Mouse (Mus musculus) CH12.LX (cell line): ENCODE data around the gene Drc7. TPM values are rescaled to one million over a fixed set of nuclear protein-coding genes. Genes with fewer than 3 reads are reported as not detected.

Experiments used
- DNase-seq: peaks from one replicate; pipeline ENCODE4 v3.0.0-alpha.2; 2013; ENCODE audit errors: extremely low read depth
- H3K27ac ChIP-seq: 2 replicates; pipeline ENCODE4 v1.5.1; 2012; ENCODE audit warnings: low read depth, mild to moderate bottlenecking, control low read depth, moderate library complexity; ENCODE audit not compliant: insufficient read depth
- H3K27me3 ChIP-seq: replicated peaks from 2 replicates; pipeline ENCODE3; 2012; ENCODE audit warnings: inconsistent platforms
- H3K36me3 ChIP-seq, 2 experiments: replicated peaks in 1 of 2; 2 replicates each; pipeline versions ENCODE3 to v1.6.1; 2012; ENCODE audit warnings: inconsistent platforms in 1 of 2, low read length in 1 of 2, mild to moderate bottlenecking in 1 of 2, mixed read lengths in 1 of 2, moderate library complexity in 1 of 2; ENCODE audit not compliant: control insufficient read depth in 1 of 2, insufficient read depth in 1 of 2
- H3K4me1 ChIP-seq, 2 experiments: 2 replicates each; pipeline ENCODE4 v1.6.1; 2012; ENCODE audit warnings: inconsistent platforms in 1 of 2, moderate library complexity in 1 of 2; ENCODE audit not compliant: insufficient read depth in 2 of 2, control insufficient read depth in 1 of 2
- H3K4me2 ChIP-seq: 2 replicates; pipeline ENCODE4 v1.6.1; 2012; ENCODE audit warnings: low read depth, mild to moderate bottlenecking, control low read depth; ENCODE audit not compliant: poor library complexity, insufficient read depth, severe bottlenecking
- H3K4me3 ChIP-seq, 3 experiments: fragments of 150-350 bp in 1 of 3; sonication (generic) in 1 of 3; replicated peaks in 1 of 3; 2 replicates each; pipeline versions ENCODE3 to v1.5.1; 2011 to 2012; ENCODE audit warnings: low read depth in 2 of 3, low read length in 2 of 3, mild to moderate bottlenecking in 2 of 3, moderate library complexity in 2 of 3, control low read depth in 1 of 3, improper control_type of control experiment in 1 of 3, inconsistent platforms in 1 of 3, mixed read lengths in 1 of 3; ENCODE audit not compliant: poor library complexity in 1 of 3
- H3K79me2 ChIP-seq: replicated peaks from 2 replicates; pipeline ENCODE4 v1.6.1; 2012; ENCODE audit warnings: mild to moderate bottlenecking, moderate library complexity; ENCODE audit not compliant: control insufficient read depth, poor library complexity, insufficient read depth, severe bottlenecking; ENCODE audit errors: extremely low read depth
- H3K9ac ChIP-seq: 2 replicates; pipeline ENCODE4 v1.6.1; 2012; ENCODE audit warnings: low read depth, mild to moderate bottlenecking, control low read depth, moderate library complexity; ENCODE audit not compliant: insufficient read depth
- H3K9me3 ChIP-seq: replicated peaks from 2 replicates; pipeline ENCODE3; 2012; ENCODE audit warnings: low read length, inconsistent platforms, mixed read lengths
- BHLHE40 ChIP-seq: IDR thresholded peaks from 2 replicates; pipeline ENCODE4 v1.6.1; 2011; ENCODE audit warnings: mild to moderate bottlenecking, low read depth, low read length, improper control_type of control experiment
- CHD1 ChIP-seq: IDR thresholded peaks from 2 replicates; pipeline ENCODE4 v1.6.1; 2012; ENCODE audit warnings: low read depth, low read length, improper control_type of control experiment, inconsistent platforms
- CTCF ChIP-seq, 2 experiments: IDR thresholded peaks in 1 of 2; conservative IDR thresholded peaks in 1 of 2; 2 replicates each; pipeline ENCODE4 v1.5.1; 2011 to 2012; ENCODE audit warnings: low read depth in 2 of 2, low read length in 2 of 2, improper control_type of control experiment in 1 of 2, inconsistent platforms in 1 of 2, mild to moderate bottlenecking in 1 of 2, moderate library complexity in 1 of 2
- E2F4 ChIP-seq: IDR thresholded peaks from 2 replicates; pipeline ENCODE4 v1.6.1; 2011; ENCODE audit warnings: low read depth, low read length, improper control_type of control experiment; ENCODE audit not compliant: insufficient replicate concordance
- ELF1 ChIP-seq: IDR thresholded peaks from 2 replicates; pipeline ENCODE4 v1.6.1; 2014; ENCODE audit warnings: low read depth, mild to moderate bottlenecking, inconsistent platforms, low read length, improper control_type of control experiment
- ETS1 ChIP-seq: conservative IDR thresholded peaks from 2 replicates; pipeline ENCODE4 v1.6.1; 2012; ENCODE audit warnings: low read depth, mild to moderate bottlenecking, inconsistent platforms, low read length, improper control_type of control experiment, moderate library complexity
- HCFC1 ChIP-seq: IDR thresholded peaks from 2 replicates; pipeline ENCODE4 v1.6.1; 2012; ENCODE audit warnings: low read depth, mild to moderate bottlenecking, inconsistent platforms, low read length, improper control_type of control experiment
- JUN ChIP-seq: IDR thresholded peaks from 2 replicates; pipeline ENCODE4 v1.6.1; 2011; ENCODE audit warnings: low read depth, mild to moderate bottlenecking, low read length, improper control_type of control experiment, moderate library complexity; ENCODE audit not compliant: insufficient read depth
- JUND ChIP-seq: conservative IDR thresholded peaks from 2 replicates; pipeline ENCODE4 v1.6.1; 2011; ENCODE audit warnings: low read depth, low read length, improper control_type of control experiment
- KAT2A ChIP-seq: IDR thresholded peaks from 2 replicates; pipeline ENCODE4 v1.6.1; 2012; ENCODE audit warnings: low read length, improper control_type of control experiment, inconsistent platforms; ENCODE audit not compliant: insufficient replicate concordance
- MAFK ChIP-seq: IDR thresholded peaks from 2 replicates; pipeline ENCODE4 v1.6.1; 2011; ENCODE audit warnings: low read length, improper control_type of control experiment; ENCODE audit not compliant: insufficient replicate concordance
- MXI1 ChIP-seq: IDR thresholded peaks from 2 replicates; pipeline ENCODE4 v1.6.1; 2011; ENCODE audit warnings: mild to moderate bottlenecking, low read depth, low read length, improper control_type of control experiment
- MYC ChIP-seq: IDR thresholded peaks from 2 replicates; pipeline ENCODE4 v1.6.1; 2011; ENCODE audit warnings: low read depth, mild to moderate bottlenecking, improper control_type of control experiment, low read length
- PAX5 ChIP-seq: IDR thresholded peaks from 2 replicates; pipeline ENCODE4 v1.6.1; 2012; ENCODE audit warnings: low read length, inconsistent platforms, mixed read lengths
- POLR2A ChIP-seq: IDR thresholded peaks from 2 replicates; pipeline ENCODE4 v1.6.1; 2011; ENCODE audit warnings: low read depth, mild to moderate bottlenecking, improper control_type of control experiment, low read length
- RAD21 ChIP-seq: IDR thresholded peaks from 2 replicates; pipeline ENCODE4 v1.6.1; 2011; ENCODE audit warnings: low read depth, mild to moderate bottlenecking, low read length, improper control_type of control experiment, moderate library complexity
- RCOR1 ChIP-seq: conservative IDR thresholded peaks from 2 replicates; pipeline ENCODE4 v1.6.1; 2012; ENCODE audit warnings: low read depth, mild to moderate bottlenecking, inconsistent platforms, low read length, improper control_type of control experiment
- SMC3 ChIP-seq: IDR thresholded peaks from 2 replicates; pipeline ENCODE4 v1.6.1; 2011; ENCODE audit warnings: low read depth, low read length, improper control_type of control experiment
- TBP ChIP-seq: conservative IDR thresholded peaks from 2 replicates; pipeline ENCODE4 v1.6.1; 2011; ENCODE audit warnings: low read depth, low read length, improper control_type of control experiment
- TCF12 ChIP-seq: IDR thresholded peaks from 2 replicates; pipeline ENCODE4 v1.6.1; 2014; ENCODE audit warnings: low read depth, mild to moderate bottlenecking, inconsistent platforms, low read length, improper control_type of control experiment
- UBTF ChIP-seq: IDR thresholded peaks from 2 replicates; pipeline ENCODE4 v1.6.1; 2012; ENCODE audit warnings: low read depth, mild to moderate bottlenecking, inconsistent platforms, low read length, improper control_type of control experiment, moderate library complexity
- USF1 ChIP-seq: IDR thresholded peaks from 2 replicates; pipeline ENCODE4 v1.6.1; 2014; ENCODE audit warnings: low read depth, mild to moderate bottlenecking, inconsistent platforms, low read length, improper control_type of control experiment
- USF2 ChIP-seq: conservative IDR thresholded peaks from 2 replicates; pipeline ENCODE4 v1.6.1; 2011; ENCODE audit warnings: low read depth, low read length, improper control_type of control experiment
- ZC3H11A ChIP-seq: IDR thresholded peaks from 2 replicates; pipeline ENCODE4 v1.6.1; 2012; ENCODE audit warnings: low read depth, mild to moderate bottlenecking, inconsistent platforms, low read length, improper control_type of control experiment
- ZMIZ1 ChIP-seq: IDR thresholded peaks from 2 replicates; pipeline ENCODE4 v1.6.1; 2012; ENCODE audit warnings: low read depth, mild to moderate bottlenecking, inconsistent platforms, low read length, improper control_type of control experiment
- dilution Hi-C: fragments of 300-500 bp; cut with MboI; formaldehyde crosslinking; loops from 2 replicates; pipeline ENCODE4 v1.14.3; 2020; ENCODE audit warnings: low sequenced_read_pairs; ENCODE audit not compliant: extremely low pct_unique_long_range_greater_than_20kb, extremely low pct_ligation_motif_present
- in situ Hi-C: fragments of 300-500 bp; cut with MboI; formaldehyde crosslinking; loops from 3 replicates; pipeline ENCODE4 v1.14.3; 2019; ENCODE audit warnings: low sequenced_read_pairs, low pct_ligation_motif_present, low pct_unique_long_range_greater_than_20kb, mixed read lengths
- polyA plus RNA-seq: library from polyadenylated mRNA; unstranded; fragments of >175 nt; gene quantifications from 2 replicates; pipeline ENCODE4 v1.2.1, GENCODE M21; 2012; ENCODE audit warnings: low read depth; ENCODE audit not compliant: insufficient read length
- total RNA-seq, 2 experiments: library from RNA; depleted of rRNA; stranded (reverse); fragments of 300-350 nt in 1 of 2; fragments of >200 nt in 1 of 2; gene quantifications; 2 replicates each; pipeline ENCODE4 v1.2.3; 2012 to 2014

Drc7 gene
- total and polyA plus RNA-seq, 3 experiments = not detected

- dilution Hi-C loops = no loop called here
- Histone ChIP-seq H3K4me2 (no peak overlapping the region), H3K27me3 (peaks cover 53% of the 10 kb centered on the region), H3K4me1 (no peaks in the 10 kb centered on the region), H3K4me3 (no peak overlapping the region), H3K36me3 (peaks cover 0 to 2% of the 10 kb centered on the region in 2 experiments), H3K79me2 (no peaks in the 10 kb centered on the region), H3K27ac (no peak overlapping the region), H3K9me3 (no peaks in the 10 kb centered on the region), H3K9ac (no peak overlapping the region)
- no peak for DNase-seq
- TF ChIP-seq USF2 (no peak), USF1 (no peak), JUND (no peak), CTCF (conservative IDR thresholded peaks at IDR 0.05 in 1 of 2, IDR thresholded peaks at IDR 0.05 in 1 of 2; ENCODE audit: low read depth in 2 of 2, low read length in 2 of 2) (no peak), ZMIZ1 (no peak), JUN (no peak), RAD21 (no peak), HCFC1 (no peak), RCOR1 (no peak), MYC (no peak), TCF12 (no peak), MXI1 (no peak), ZC3H11A (no peak), CHD1 (no peak), MAFK (no peak), E2F4 (no peak), UBTF (no peak), SMC3 (no peak)
- in situ Hi-C loops = no loop called here
Measured at GRCm38 (mm10) chr8:95016684-95017083, 38.2 kb upstream of the Drc7 start.

DNA sequence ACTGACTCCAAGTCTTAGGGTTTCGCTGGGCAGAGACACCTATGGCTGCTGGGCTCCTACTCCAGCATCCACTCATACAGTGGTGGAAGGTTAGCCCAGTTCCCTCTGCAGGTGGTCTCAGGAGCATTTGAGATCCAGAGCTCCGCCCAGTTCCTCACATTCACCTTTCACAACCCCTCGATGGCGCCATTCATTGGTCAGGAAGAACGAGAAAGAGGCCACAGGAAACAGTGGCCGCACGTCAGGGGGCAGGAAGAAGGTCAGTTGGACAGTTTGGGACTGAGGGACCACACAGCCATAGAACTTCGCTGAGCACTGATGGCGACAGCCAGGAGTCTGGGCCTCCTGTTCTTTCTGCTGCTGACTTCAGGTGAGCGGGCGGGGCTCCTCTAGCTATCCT, 37.5 kb upstream of the Drc7 start, which contains the start of gene Adgrg3:
Gene Adgrg3, plus strand, starts transcription at position 242 of the 400 bp plus-strand sequence.
- in situ Hi-C loops = no loop called here
- no peaks in the 10 kb centered on the region for H3K4me1 ChIP-seq
- dilution Hi-C loops = no loop called here
- H3K4me3 ChIP-seq = no peak within 1 kb of the TSS
- H3K36me3 ChIP-seq = peaks cover 0 to 2% of the 10 kb centered on the region in 2 experiments
- no peaks in the 10 kb centered on the region for H3K79me2 ChIP-seq
- DNase-seq = no peak
- H3K9ac ChIP-seq = no peak within 1 kb of the TSS
- no peaks in the 10 kb centered on the region for H3K9me3 ChIP-seq
- no peak for TF ChIP-seq E2F4
- no peak for TF ChIP-seq MXI1
- no peak for TF ChIP-seq PAX5
- TF ChIP-seq TBP = no peak
- no peak for TF ChIP-seq HCFC1
- TF ChIP-seq ELF1 = no peak
- no peak for TF ChIP-seq BHLHE40
- TF ChIP-seq ETS1 = no peak
- no peak for TF ChIP-seq KAT2A
- TF ChIP-seq CTCF (conservative IDR thresholded peaks at IDR 0.05 in 1 of 2, IDR thresholded peaks at IDR 0.05 in 1 of 2; ENCODE audit: low read depth in 2 of 2, low read length in 2 of 2) = no peak
- no peak for TF ChIP-seq JUN
- no peak for TF ChIP-seq UBTF
- no peak for TF ChIP-seq ZC3H11A
- TF ChIP-seq RCOR1 = no peak
- no peak for TF ChIP-seq SMC3
- no peak for TF ChIP-seq POLR2A
- no peak for TF ChIP-seq ZMIZ1
- no peak within 1 kb of the TSS for H3K4me2 ChIP-seq
- no peak within 1 kb of the TSS for H3K27ac ChIP-seq
- peaks cover 61% of the 10 kb centered on the region for H3K27me3 ChIP-seq
